Mouse (Mus musculus): ENCODE data around the gene Nfkbie. TPM values are rescaled to one million over a fixed set of nuclear protein-coding genes. Genes with fewer than 3 reads are reported as not detected.

Gene Nfkbie
- total RNA-seq, 4 experiments from 2014 or later: 4.2 to 6.4 (median 5.6) TPM

DNA sequence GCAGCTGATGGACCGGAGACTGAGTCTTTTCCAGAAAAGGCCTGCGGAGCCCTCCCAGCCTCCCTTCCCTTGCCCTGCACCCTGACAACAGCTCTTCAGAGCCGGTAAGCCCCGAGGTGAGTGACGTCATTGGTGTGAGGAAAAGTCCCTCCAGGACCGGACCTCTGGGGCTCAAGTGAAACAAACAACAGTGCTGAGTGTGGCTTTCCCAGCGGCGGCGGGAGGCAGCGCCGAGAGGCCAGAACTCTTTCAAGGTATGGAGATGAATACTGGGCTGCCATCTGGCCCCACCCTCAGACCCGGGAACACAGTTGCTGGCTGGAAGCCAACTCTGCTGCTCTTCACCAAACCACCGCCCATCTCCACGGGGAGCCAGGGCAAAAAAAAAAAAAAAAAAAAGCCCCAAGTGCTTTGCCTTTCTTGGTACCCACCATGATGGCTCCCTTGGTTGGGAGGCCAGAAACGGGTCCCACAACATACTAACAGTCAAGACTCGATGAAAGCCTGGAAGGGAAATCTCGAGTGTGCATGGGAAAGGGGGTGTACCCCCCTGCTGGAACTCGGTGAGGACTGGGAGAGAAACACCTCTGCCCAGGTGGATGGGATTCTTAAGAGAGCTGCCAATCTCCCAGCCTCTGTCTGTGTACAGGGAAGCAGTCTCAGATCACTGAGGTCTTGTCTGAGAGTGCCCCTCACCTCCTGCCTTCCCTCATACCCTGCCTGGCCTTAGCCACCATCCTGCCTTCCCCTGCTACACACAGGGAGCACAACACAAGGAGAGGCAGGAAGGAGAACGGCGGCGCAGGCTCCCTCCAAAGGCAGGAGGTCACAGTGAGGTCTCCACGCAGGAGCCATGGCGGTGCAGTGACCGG lies 11.3 kb upstream of the Nfkbie start:
- DNase-seq: no peak

DNA sequence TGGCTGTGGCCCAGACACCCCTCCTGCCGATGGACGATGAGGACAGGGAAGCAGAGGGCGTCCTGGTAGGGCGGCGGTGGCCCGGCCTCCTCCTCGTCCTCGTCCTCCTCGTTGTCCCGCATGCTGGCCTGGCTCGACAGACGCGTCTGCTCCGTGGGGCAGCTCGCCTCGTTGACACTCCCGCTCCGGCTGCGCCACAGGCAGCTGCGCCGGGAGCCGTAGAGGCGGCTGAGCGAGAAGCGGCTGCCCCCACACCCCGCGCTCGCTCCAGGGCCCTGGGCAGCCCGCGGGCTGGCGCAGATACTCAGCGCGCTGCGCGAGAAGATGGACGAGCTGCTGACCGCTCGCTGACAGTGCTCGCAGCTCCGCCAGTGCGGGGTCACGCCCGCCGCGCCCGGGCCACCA lies 10.6 kb upstream of the Nfkbie start:
- DNase-seq: no peak

DNA sequence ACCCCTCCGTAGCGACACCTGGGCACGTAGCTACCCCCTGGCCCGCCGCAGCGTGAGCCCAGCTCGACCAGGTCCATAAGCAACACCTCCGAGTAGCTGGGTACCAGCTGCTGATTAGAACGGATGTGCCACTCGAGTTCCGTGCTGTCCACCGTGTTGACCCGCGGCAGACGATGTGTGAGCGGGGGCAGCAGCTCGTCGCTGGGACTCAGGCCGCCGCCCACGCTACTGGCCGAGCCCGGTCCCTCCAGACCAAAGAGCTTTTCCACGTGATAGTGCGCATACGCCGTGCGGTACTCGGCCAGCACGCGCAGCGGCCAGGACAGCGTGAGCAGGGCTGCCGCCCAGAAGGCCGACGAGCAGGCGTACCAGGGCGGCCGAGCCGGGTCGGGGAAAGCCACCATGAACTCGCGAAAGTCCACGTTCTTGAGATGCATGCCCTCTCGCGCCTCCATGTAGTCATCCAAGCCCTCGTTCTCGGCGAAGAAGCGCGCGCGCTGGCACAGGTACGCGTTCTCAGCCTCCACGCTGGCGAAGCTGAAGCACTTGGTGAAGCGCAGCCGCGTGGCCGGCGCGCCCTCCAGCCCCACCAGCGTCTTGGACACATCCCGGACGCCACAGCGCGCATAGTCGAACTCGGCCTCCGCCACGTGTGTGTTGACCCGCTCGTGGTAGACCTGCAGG lies 10.1 kb upstream of the Nfkbie start:
- no peak for DNase-seq

DNA sequence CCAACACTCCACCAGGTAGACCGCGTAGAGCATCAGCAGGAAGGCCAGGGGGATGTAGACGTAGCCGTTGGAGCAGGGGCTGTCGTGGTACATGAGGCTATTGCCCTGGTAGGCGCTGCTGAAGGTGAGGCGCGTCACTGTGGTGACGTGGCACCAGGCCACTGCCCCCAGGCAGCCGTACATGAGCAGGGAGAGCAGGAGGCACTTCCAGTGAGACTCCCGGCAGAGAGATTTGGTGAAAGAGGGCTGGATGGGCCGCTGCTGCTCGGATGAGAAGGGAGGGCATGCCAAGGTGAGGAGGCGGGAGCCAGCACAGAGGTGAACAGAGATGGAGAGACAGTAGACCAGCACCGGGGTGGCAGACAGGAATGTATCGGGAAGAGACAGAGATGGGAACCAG lies 8.6 kb upstream of the Nfkbie start:
- DNase-seq: no peak

DNA sequence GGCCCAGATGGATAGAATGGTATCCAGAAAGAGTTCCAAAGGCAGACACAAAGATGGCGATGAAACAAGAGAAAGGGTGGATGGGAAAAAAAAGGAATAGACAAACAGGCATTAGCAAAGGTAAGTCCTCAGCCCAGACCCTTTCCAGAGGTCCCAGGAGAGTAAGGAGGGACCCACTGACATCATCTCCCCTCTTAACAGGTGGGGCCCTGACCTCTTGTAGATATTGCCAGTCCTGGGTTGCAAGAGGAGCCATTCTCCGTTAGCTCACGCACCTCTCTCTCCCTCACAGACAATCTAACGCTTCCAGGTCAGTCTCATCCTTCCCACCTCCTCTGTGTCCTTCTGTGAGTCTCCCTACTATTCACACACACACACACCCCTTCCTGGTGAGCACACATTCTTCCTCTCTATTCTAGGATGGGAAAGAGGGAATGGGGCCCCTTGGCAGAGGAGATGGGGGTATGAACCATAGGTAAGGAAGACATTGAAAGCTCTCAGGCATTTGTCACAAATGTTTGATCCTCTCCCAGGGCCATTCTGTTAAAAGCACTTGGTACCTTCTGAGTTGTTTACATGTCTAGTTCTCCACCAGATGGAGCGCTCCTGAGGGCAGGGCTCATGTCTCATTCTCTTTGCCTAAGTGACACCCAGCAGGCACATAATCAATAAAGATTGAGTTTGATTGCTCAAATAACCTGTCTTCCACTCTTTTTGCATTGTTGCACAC lies 7.9 kb upstream of the Nfkbie start:
- DNase-seq: no peak

DNA sequence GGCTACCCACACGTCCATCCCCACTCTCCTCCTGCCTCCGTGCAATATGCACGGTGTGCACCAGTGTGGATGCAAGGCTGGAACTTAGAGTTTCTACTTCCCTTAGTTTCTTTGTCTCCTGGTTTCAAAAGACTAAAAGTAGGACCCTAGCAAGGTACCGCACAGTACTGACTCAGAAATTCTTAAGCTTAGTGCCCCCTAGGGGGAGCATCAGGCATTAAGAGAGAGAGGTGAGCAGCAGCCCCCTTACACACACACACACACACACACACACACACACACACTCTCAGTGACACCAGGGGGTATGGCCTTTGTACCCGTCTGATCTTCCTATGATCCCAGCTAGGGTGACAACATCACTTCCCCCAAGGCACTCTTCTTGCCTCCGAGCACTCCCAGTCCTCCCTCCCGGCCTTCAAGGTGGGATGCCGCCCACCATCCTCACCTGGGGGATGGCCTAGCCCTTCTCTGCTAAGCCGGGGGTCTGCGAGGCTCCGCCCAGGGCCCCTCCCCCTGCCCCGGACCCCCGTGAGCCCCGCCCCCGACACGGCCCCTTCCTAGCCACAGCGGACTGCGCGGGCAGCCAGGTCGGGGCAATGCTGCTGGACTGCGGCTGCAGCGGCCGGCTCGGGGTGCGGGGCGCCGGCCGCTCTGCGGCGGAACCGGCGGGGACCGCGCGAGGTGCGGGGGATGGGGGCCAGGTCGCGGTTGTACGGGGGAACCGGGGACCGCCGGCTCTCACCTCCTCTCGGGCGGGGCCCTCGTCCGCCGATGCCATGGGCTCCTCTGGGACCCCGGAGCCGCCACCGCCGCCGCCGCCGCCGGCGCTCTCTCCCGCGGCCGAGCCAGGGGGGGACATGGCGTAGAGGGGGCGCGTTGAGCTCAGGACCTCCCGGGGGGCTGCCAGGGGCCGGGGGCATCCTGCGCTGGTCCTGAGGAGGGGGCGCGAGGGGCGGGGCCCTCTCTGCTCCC lies 6.7 kb upstream of the Nfkbie start:
- DNase-seq: no peak

DNA sequence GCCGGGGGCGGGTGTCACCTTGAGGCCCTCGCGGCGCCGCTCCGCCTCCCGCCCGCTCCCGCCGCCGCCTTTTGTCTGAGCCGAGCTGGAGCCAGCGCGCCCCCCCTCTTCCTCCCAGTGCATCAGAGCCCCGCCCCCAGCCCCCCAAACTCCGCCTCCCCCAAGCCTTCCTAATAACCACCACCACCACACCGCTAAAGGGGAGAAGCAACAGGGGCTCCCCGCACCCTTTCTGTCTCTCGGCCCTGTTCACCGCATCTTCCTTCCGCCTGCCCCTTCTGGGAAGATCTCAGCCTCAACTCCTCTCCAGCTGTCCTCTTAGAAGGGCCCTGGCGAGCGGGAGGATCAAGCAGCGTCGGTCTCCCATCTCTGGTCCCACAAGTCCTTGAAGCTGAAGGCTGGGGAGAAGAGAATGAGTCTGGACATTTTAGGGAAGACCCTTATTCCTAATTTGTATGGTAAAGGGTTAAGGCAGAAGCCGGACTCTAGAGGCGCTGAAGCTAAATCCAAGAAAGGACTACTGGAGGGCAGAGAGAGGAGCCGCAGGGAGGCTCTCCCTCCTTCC lies 5.8 kb upstream of the Nfkbie start, which contains the start of gene Tmem151b:
Tmem151b (minus strand) TSS at position 61 of the 565 bp plus-strand sequence.
- no peak for DNase-seq

DNA sequence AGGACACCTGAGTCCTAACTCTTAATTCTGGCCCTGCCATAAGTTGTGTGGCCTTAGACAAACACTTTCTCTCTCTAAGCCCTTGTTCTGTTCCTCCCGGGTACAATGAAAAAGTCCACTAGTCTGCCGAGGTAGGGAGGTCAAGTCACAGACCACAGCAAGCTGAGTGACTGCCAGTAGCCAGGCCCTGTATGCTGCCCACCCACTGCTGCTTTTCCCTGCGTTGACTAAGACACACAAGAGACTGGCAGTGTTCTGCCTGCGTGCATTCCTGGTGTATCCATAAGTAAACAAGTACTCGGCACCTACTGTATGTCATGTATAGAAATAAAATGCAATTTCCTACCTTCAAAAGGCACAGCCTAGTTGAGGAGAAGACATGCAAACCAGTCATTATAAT lies 5.2 kb upstream of the Nfkbie start:
- DNase-seq: no peak

DNA sequence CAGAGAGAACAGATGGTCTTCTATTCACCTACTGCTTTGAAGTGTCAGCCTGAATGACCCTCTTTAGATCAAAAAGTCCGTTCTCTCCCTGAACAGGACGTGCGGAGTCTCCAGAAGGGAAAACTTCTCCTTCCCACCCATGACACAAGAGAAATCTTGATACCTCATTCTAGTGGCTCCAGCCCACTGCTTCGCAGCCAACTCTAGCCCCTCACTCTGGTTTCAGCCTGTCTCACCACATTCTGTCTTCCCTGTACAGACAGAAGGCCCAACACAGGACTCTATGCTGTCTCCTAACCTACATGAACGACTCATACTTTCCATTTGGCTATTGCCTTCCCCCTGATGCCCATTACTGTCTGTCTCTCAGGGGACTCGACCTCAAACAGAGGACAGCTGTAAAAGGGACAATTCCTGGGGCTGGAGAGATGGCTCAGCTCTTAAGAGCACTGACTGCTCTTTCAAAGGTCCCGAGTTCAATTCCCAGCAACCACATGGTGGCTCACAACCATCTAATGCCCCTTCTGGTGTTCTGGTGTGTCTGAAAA lies 4.2 kb upstream of the Nfkbie start:
- no peak for DNase-seq

DNA sequence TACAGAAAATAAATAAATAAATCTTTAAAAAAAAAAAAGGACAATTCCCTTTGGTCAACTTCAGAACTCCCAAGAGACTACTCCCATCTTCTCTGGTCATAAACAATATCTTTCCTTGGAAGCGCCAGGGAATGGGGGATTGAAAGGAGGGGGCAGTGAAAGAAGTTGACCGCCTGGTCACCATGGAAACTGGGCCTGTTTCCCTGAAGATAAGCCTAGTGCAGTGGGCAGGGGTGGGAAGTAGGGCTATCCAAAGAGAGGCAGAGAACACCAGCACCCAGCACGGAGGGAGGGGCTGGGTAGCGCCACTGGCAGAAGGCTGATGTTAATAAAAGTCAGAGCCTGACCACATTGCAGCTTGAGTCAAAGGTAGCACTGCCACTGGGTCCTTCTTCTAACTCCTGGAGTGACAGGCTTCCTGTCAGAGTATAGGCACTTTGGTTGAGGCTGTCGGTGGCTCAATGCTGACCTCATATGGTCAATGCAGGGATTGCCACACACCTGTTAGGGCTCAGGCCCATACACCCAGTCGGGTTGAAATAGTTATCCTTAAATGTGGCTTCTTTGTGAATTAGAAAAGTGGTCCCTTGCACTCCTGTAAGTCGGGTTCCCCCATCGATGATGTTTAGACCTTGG lies 3.6 kb upstream of the Nfkbie start:
- DNase-seq: no peak

DNA sequence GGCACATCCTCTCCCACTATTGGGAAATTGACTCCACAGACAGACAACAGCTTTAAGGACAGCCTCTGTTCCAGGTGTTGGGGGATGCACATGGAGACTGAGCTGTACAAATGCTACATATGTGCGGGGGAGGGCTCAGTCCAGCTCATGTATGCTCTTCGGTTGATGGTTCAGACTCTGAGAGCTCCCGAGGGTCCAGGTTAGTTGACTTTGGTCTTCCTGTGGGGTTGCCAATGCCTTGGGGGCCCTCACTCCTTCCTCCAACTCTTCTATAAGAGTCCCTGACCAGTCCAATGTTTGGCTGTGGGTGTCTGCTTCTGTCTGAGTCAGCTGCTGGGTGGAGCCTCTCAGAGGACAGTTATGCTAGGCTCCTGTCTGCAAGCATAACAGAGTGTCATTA lies 2.4 kb upstream of the Nfkbie start:
- DNase-seq: no peak

DNA sequence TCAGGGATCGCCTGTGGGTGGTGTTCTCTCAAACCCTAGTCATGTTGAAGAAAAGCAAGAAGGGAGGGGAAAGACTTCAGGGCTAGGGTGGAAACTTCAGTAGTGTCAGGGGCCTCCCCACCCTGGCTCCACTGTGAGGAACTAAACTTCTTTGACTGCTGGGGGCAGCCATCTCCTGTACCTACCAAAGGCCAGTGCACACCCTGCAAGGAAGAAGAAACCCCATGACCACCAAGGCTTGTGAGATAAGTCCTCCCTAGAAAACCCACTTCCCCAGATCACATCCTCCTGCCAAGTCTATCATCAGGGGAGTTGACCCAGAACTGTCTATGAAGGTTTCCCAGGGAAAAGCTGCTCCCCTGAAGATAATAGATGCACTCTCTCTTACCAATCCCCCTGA lies 1.1 kb upstream of the Nfkbie start:
- no peak for DNase-seq

DNA sequence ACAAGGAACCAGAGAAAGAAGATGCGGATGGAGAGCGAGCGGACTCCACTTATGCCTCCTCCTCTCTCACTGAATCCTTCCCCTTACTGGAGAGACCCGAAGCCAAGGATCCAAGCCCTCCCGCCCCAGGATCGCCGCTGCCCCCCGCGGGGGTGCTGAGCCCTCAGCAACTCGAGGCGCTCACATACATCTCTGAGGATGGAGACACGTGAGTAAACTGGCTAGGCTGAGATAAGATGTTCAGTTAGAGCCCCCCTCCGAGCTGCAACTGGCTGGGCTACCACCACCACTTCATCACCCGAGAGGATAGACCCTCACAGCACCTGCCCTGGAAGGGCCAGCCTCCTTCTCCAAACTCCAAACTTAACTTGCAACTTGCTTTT lies 595 bp downstream of the Nfkbie start:
- no peak for DNase-seq

DNA sequence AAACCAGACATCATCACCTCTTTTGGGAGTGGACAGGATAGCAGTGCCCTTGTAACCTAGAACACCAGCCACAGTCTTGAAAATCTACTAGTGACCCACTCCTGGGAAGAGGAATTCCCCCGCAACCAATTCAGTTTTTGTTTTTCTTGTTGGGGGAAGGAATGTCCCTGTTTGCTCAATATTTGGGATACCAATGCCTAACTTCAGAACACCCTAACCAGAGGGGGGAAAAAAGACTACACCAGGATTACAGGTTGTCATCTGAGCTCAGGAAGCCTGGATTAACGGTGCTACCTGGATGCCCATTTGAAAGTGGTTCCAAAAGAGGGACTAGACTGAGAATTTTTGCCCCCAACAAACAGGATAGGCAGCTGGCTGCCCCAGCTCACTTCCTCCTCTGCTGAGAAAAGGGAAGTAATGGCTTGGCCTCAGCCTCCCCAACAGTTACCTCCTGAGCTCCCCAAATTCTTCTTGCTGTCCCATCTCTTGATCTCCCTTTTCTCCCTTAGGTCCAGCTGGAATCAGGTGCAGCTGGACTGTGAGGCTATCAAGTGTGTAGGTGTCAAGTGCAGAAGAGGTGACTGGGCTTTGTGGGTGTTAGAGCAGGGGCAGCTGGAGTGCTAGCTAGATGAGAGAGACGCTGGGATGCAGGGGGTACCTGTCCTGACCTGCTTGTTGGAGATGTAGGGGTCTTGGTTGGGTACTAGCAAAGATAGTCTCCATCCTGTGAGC lies 1.2 kb downstream of the Nfkbie start:
- DNase-seq: no peak

DNA sequence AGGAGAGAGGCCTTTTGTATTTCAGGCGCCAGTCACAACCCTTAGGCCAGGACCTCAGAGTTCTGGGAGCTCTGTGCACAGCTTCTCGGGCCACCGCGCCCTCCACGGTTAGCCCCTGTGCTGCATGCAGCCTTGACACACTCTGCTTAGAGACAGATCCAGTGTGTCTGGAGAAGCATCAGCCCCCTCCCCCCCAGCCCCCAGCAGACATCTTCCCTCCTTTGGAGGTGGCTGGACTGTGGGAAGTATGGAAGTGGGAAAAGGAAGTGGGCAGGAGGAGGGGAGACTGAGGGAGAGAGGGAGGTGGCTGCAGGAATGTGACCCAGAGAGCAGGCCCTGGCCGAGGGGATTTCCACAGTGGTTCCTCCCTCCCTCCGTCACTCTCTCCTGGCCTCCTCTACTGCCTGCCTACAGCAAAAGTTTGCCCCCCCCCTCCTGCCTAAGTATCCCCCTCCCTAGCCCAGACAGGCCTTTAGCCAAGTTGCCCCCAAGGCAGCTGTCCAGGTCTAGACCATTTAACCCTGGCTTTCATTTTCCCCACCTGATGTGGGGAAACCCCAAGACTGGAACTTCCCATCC lies 1.8 kb downstream of the Nfkbie start:
- no peak for DNase-seq

DNA sequence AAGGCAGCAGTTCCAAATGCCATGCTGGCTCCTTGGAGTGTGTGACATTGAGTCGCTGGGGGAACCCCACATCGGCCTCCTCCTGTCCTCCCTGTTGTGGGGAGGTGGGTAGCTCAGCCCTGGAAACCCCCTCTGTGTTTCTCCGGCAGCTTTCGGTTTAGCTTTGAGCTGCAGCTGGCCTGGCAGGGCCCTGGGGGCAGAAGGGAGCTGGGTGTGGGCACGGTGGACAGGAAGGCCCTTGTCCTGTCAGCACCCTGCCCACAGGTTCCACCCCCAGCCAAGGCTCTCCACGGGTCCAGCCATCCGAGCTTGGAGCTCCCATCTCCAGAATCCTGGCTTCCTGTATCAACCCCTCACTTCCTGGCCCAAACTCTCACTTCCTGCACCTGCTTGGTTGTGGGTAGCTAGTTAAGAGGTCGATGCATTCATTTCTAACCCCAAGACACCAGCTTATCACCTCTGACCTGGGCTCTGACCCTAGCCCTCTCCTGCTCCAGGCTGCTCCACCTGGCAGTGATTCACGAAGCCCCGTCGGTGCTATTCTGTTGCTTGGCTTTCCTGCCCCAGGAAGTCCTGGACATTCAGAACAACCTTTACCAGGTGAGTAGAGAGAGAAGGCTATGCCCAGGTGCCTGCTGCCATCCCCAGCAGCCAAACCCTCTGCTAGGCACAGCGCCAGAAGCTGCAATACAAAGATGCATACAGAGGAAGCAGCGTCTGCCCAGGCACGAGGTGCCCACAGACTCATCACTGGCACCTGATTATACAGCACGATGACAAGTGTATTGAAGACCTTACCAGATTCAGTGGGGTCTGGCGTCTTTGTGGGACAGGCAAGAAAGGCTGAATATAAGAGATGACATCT lies 2.7 kb downstream of the Nfkbie start:
- DNase-seq: no peak

DNA sequence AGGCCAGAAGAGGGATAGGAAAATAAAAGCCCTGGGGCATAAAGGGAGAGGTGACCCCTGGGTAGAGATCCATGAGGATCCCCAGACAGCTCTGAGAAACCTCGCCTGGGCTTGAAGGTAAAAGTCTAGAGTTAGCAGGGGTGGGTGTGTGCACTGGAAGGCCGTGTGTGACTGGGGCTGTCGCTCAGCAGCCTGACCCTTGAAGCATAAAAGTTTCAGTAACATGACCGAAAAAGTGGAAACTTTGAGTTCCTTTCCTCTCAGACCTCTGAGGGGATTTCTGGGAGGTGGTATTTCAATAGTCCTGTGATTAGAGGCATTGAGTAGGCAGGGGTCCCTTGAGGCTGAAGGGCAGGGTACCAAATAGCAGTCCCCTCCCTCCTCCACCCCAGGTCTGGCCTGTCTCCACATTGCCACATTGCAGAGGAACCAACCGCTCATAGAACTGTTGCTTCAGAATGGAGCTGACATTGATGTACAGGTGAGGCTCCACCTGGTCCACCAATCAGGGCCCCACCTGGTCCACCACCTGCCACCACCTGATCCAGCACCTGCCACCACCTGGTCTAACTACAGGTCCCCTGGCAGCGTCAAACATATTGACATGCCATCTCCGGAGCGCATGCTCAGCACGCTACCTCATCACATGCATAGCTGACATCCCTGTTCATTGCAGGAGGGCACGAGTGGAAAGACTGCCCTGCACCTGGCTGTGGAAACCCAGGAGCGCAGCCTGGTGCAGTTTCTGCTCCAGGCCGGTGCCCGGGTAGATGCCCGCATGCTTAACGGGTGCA lies 4.4 kb downstream of the Nfkbie start:
- DNase-seq: no peak

DNA sequence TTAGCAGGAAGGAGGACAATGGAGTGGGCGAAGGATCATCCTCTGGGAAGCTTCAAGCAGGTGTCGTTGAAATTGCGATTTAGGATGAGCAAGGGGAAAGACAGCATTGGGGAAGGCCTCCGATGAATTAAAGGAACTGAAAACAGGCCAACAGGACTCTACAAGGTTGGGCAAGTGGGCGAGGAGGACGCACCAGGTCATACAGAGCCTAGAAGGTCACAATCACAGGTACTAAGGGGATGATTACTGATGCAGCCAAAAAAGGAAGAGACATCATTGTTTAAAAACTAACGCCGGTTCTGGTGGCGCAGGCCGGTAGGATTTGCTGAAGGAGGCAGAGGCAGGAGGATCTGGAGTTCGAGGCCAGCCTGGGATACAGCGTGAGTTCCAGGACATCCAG lies 7.7 kb downstream of the Nfkbie start:
- no peak for DNase-seq

All from adrenal gland, adult 8-10 months (tissue).